Mouse (Mus musculus) lung, postnatal 0 days (tissue): ENCODE data around the gene Creb3l2. TPM values are rescaled to one million over a fixed set of nuclear protein-coding genes. Genes with fewer than 3 reads are reported as not detected.
A peak's percentile ranks its signal among the peaks of the same experiment; 100 is the strongest.
"Not testable (repeated sequence)": the region's sequence is repeated elsewhere in the genome, so short reads cannot be mapped to it uniquely, and the experiment has no call there.

ENCODE experiments used
- ATAC-seq: fragments of 200-750 bp; cut with Nextera tagmentation; 2 replicates; pipeline ENCODE4 v1.8.0; 2017; ENCODE audit warnings: moderate library complexity
- DNase-seq: peaks from one replicate; pipeline ENCODE4 v3.0.0-alpha.2; 2016; ENCODE audit warnings: low spot score
- H3K27ac ChIP-seq: fragments of 300-500 bp; sonication (generic); 2 replicates; pipeline ENCODE4 v1.5.1; 2014; ENCODE audit warnings: antibody characterized with exemption, mild to moderate bottlenecking, low read length, mixed read lengths
- H3K27me3 ChIP-seq: fragments of 300-500 bp; sonication (generic); replicated peaks from 2 replicates; pipeline ENCODE4 v1.6.1; 2014; ENCODE audit warnings: low read length, mixed read lengths; ENCODE audit not compliant: insufficient read depth
- H3K36me3 ChIP-seq: fragments of 300-500 bp; sonication (generic); 2 replicates; pipeline ENCODE4 v1.6.1; 2014; ENCODE audit warnings: low read length, mixed read lengths; ENCODE audit not compliant: insufficient read depth
- H3K4me1 ChIP-seq: fragments of 300-500 bp; sonication (generic); 2 replicates; pipeline ENCODE4 v1.6.1; 2014; ENCODE audit warnings: antibody characterized with exemption, low read depth, low read length, mixed read lengths; ENCODE audit not compliant: insufficient read depth
- H3K4me2 ChIP-seq: fragments of 300-500 bp; sonication (generic); replicated peaks from 2 replicates; pipeline ENCODE4 v1.6.1; 2014; ENCODE audit warnings: low read depth, mild to moderate bottlenecking, low read length, moderate library complexity, mixed read lengths
- H3K4me3 ChIP-seq: fragments of 300-500 bp; sonication (generic); 2 replicates; pipeline ENCODE4 v1.5.1; 2014; ENCODE audit warnings: low read depth, low read length
- H3K9ac ChIP-seq: fragments of 300-500 bp; sonication (generic); replicated peaks from 2 replicates; pipeline ENCODE4 v1.6.1; 2014; ENCODE audit warnings: low read depth, mild to moderate bottlenecking
- H3K9me3 ChIP-seq: fragments of 300-500 bp; sonication (generic); 2 replicates; pipeline ENCODE4 v1.6.1; 2016; ENCODE audit warnings: low read length, mixed read lengths
- CTCF ChIP-seq: IDR thresholded peaks from 2 replicates; pipeline ENCODE4 v1.5.1; 2016; ENCODE audit warnings: antibody characterized with exemption, mild to moderate bottlenecking
- EP300 ChIP-seq: IDR thresholded peaks from 2 replicates; pipeline ENCODE4 v1.6.1; 2016; ENCODE audit warnings: antibody characterized with exemption, mild to moderate bottlenecking, control low read depth
- WGBS: fragments of 180-500 bp; shearing (Covaris S2); extraction: QIAGEN DNeasy Blood & Tissue Kit; methylation state at CpG from one replicate; pipeline ENCODE4 v1.1.7; 2014; 5-methylcytosine and 5-hydroxymethylcytosine counted together
- polyA plus RNA-seq: library from polyadenylated mRNA; unstranded; fragments of >200 nt; fragmentation: Nextera tagmentation; extraction: Ambion mirVana; gene quantifications from 2 replicates; pipeline ENCODE4 v1.2.1, GENCODE M21; 2015

The Creb3l2 gene
- polyA plus RNA-seq, 1 experiment from 2014 or later = 23.8 TPM

DNA sequence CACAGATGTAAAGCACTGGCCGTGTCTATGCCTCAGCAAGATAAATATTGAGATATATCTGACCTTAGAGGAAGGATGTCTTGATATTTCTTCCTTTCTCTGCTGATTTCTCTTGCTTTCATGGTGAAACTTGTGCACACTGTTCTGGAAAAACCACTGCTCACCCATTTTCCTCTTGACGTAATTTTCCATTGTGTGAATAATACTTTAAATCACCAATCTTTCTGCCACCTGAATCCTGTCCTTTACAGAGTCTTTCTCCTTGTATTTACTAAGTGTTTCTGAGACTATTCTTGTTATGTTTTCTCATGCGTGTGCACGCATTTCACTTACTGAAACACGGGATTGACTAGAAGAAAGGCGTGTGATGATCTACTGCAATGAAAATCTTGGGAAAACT, 18.7 kb upstream of the Creb3l2 start:
- 78% methylated on average over 6 of the region's 6 CpGs for WGBS
- H3K9ac ChIP-seq = no peak overlapping the region
- H3K36me3 ChIP-seq = no peaks in the 10 kb centered on the region
- no peak overlapping the region for H3K27ac ChIP-seq
- H3K9me3 ChIP-seq = no peaks in the 10 kb centered on the region
- no peak overlapping the region for H3K4me3 ChIP-seq
- H3K4me2 ChIP-seq = no peak overlapping the region
- no peaks in the 10 kb centered on the region for H3K4me1 ChIP-seq
- no peak for ATAC-seq
- H3K27me3 ChIP-seq = no peaks in the 10 kb centered on the region
- no peak for TF ChIP-seq EP300
- TF ChIP-seq CTCF = no peak
- DNase-seq = no peak

DNA sequence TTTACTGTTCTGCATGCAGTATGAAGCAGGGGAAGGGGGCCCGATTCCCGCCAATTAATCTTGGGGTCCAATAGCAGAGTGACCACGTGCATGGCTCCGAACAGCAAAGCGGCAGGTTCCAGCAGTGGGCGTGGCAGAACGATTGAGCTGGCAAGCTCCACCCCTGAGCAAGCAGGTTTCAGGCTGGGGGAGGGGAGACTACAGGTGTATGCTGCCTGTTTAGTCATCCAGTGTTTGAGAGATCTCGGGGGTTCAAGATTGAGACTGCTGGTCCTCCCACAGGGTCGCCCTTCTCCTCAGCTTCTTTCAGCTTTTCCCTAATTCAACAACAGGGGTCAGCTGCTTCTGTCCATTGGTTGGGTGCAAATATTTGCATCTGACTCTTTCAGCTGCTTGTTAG, 17.7 kb upstream of the Creb3l2 start:
- not testable (repeated sequence) for H3K4me3 ChIP-seq, H3K36me3 ChIP-seq, H3K27me3 ChIP-seq, H3K9ac ChIP-seq, H3K9me3 ChIP-seq, ATAC-seq, H3K4me1 ChIP-seq, H3K27ac ChIP-seq, H3K4me2 ChIP-seq, DNase-seq
- 40% methylated on average over 9 of the region's 9 CpGs for WGBS

GRCm38 (mm10) chr6:37457990-37458655, 16.2 kb upstream of the Creb3l2 start:
- H3K27me3 ChIP-seq = no peaks in the 10 kb centered on the region
- no peaks in the 10 kb centered on the region for H3K36me3 ChIP-seq
- TF ChIP-seq CTCF = peak; percentile 60
- TF ChIP-seq EP300 = no peak
- DNase-seq (peak; percentile 47), ATAC-seq (0 out of 2 replicates have a peak, but pooled peaks have one; percentile 32)
- no peaks in the 10 kb centered on the region for H3K9me3 ChIP-seq
- 33% methylated on average over 10 of the region's 10 CpGs for WGBS
- H3K4me3 ChIP-seq = no peak overlapping the region
- no peak overlapping the region for H3K4me2 ChIP-seq
- no peak overlapping the region for H3K9ac ChIP-seq
- H3K4me1 ChIP-seq = no peaks in the 10 kb centered on the region
- no peak overlapping the region for H3K27ac ChIP-seq

- ATAC-seq = no peak
- H3K27ac ChIP-seq = no peak overlapping the region
- H3K4me1 ChIP-seq = no peaks in the 10 kb centered on the region
- H3K9ac ChIP-seq = no peak overlapping the region
- no peak overlapping the region for H3K4me2 ChIP-seq
- 52% methylated on average over 5 of the region's 5 CpGs for WGBS
- H3K27me3 ChIP-seq = no peaks in the 10 kb centered on the region
- H3K4me3 ChIP-seq = no peak overlapping the region
- no peaks in the 10 kb centered on the region for H3K36me3 ChIP-seq
- H3K9me3 ChIP-seq = no peaks in the 10 kb centered on the region
- TF ChIP-seq EP300 = no peak
- no peak for TF ChIP-seq CTCF
- DNase-seq = no peak
These were observed 13.6 kb upstream of the Creb3l2 start for GRCm38 (mm10) chr6:37455540-37455939.

GRCm38 (mm10) chr6:37453047-37453446, 11.1 kb upstream of the Creb3l2 start:
- H3K4me1 ChIP-seq = no peaks in the 10 kb centered on the region
- no peak overlapping the region for H3K4me2 ChIP-seq
- no peaks in the 10 kb centered on the region for H3K9me3 ChIP-seq
- WGBS = 56% methylated on average over 4 of the region's 4 CpGs
- no peak overlapping the region for H3K4me3 ChIP-seq
- no peaks in the 10 kb centered on the region for H3K27me3 ChIP-seq
- no peak for DNase-seq
- TF ChIP-seq CTCF = no peak
- no peak for TF ChIP-seq EP300
- no peak overlapping the region for H3K27ac ChIP-seq
- no peak for ATAC-seq
- no peaks in the 10 kb centered on the region for H3K36me3 ChIP-seq
- no peak overlapping the region for H3K9ac ChIP-seq

- ATAC-seq = no peak
- 33% methylated on average over 4 of the region's 4 CpGs for WGBS
These were observed 9.7 kb upstream of the Creb3l2 start for GRCm38 (mm10) chr6:37451664-37452063.

More at GRCm38 (mm10) chr6:37451664-37452063, 9.7 kb upstream of the Creb3l2 start:
- Histone ChIP-seq H3K36me3 (no peaks in the 10 kb centered on the region), H3K9me3 (no peaks in the 10 kb centered on the region), H3K9ac (no peak overlapping the region), H3K4me3 (no peak overlapping the region), H3K4me1 (no peaks in the 10 kb centered on the region), H3K27ac (no peak overlapping the region), H3K4me2 (no peak overlapping the region), H3K27me3 (no peaks in the 10 kb centered on the region)
- DNase-seq = no peak
- TF ChIP-seq CTCF (no peak), EP300 (no peak)
